Mouse (Mus musculus): ENCODE data around the gene Clec3b.
A peak's percentile ranks its signal among the peaks of the same experiment; 100 is the strongest.

Gene Clec3b

GRCm38 (mm10) chr9:123153121-123153520 lies 2.4 kb downstream of the Clec3b start:
- DNase-seq (ENCODE audit: low spot score): no peak

DNA sequence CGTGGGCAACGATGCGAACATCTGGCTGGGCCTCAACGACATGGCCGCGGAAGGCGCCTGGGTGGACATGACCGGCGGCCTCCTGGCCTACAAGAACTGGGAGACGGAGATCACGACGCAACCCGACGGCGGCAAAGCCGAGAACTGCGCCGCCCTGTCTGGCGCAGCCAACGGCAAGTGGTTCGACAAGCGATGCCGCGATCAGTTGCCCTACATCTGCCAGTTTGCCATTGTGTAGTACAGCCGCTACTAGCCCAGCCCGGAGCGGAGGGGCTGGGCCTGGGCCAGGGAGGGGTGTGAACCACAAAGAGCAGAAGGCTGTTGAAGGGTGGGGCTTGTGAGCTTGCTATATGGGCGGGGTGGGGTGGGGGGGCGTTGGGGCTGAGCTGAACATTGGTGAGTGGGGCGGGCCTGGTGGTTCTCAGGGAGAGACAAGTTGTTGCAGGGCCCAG lies 6.2 kb downstream of the Clec3b start:
- DNase-seq (ENCODE audit: low spot score): peak; percentile 61

DNA sequence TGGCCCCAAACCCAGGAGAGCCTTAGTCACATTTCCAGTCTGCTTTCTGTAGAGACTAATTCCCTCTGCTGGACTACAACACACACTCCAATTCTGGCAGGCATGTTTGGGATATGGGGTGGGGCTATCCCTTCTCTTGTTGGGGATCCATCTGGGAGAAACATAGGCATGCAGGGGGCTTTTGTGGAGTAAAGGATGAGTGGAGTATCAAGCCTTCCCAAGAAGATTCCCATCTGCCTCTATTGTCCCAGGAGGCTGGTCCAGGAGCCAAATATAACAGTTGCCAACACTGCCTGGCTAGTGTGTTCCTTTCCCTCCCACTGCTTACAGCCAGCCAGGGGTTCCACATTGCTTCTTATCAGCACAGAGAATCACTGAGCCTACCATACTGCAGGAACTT lies 7.0 kb downstream of the Clec3b start:
- DNase-seq (ENCODE audit: low spot score): no peak

GRCm38 (mm10) chr9:123158125-123158836 lies 7.5 kb downstream of the Clec3b start:
- no peak for DNase-seq (ENCODE audit: low spot score)

GRCm38 (mm10) chr9:123159330-123159729 lies 8.6 kb downstream of the Clec3b start:
- DNase-seq (ENCODE audit: low spot score): peak; percentile 69

DNA sequence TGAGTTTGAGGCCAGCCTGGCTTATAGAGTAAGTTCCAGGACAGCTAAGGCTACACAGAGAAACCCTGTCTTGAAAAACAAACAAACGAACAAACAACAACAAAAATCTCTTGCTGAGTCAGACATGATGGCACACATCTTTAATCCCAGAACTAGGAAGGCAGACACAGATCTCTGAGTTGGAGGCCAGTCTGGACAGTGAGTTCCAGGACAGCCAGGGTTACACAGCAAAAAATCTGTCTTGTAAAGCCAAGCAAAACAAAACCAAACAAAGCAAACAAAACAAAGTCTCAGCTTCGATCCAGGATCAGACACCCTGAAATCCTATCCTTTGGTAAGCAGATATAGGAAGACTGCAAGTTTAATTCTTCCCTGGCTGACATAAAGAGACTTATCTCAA lies 11.0 kb downstream of the Clec3b start:
- DNase-seq (ENCODE audit: low spot score): no peak

DNA sequence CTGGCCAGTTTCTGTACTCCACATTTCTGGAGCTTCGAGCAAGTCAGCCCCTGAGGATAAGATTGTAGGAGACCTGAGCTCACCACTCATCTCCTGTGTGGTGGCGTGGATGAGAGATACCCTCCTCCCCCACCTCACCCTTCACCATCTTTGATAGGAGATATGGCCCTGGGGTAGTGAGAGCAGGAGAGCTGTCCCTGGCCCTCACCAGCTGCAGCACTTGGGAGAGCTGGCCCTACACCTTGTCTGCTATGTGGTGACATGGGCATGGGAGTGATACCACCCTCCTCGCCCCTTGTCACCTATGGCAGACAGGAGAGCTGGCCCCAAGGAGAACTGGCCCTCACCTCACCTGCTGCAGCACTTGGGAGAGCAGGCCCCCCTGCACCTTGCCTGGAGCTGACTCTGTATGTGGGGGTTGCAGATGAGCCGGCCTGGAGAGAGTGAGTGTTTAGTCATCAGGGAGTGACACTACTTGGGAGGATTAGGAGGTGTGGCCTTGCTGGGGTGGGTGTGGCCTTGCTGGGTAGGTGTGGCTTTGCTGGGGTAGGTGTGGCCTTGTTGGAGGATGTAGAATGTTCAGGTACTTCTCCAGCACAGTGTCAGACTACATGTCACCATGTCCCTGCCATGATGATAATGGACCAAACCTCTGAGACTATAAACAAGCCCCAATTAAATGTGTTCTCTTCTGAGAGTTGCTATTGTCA lies 12.4 kb downstream of the Clec3b start:
- no peak for DNase-seq (ENCODE audit: low spot score)

GRCm38 (mm10) chr9:123165781-123166443 lies 15.2 kb downstream of the Clec3b start:
- DNase-seq (ENCODE audit: low spot score): no peak

- no peak for DNase-seq (ENCODE audit: low spot score)
These were observed 23.0 kb downstream of the Clec3b start for GRCm38 (mm10) chr9:123173760-123174159.

DNA sequence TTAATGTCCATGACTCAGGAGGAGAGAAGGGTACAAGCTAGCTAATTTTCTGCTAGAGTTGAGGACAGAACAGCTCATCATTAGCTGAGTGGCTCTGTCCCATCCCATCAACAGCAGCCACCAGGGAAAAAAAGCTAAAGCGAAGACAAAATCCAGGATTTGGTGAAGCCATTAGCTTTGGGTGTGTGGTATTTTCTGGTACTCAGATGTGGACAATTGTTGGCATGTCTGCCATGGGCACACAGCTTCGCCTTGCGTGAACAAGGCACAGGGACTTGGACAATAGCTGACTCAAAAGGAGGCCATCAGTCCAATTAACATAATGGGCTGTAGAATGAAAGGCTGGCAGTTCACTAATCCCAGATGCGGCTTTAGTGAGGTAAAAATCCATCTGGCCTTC lies 23.6 kb downstream of the Clec3b start:
- DNase-seq (ENCODE audit: low spot score): no peak

DNA sequence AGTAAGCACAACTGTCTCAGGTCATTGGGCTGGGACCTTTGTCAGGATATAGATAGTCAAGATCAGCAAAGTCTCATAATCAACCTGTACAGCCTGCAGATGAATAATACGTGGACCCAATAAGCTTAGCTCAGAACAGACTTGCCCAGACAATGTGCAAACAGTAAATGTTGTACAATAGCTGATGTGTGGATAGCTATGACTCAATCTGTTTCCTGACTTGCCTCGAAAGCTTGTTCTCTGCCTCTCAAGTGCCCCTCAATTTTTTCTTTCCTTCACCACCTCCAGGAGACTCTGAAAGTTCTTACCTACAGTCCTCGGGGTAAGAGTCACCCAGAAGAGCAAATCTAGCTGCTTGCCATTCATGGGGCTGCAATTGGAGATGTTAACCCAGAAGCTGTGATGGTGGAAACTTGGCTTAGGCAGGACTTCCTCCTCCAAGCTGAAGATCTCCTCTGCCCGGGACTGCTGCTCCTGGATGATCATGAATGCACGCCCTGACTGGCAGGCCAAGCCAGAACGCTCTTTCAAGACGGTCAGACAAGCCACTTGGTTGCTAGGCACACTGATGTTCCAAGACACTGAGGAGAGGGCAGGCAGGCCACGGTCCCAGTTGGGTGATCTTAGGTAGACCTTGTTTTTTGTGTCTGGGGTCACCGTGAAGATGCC lies 26.8 kb downstream of the Clec3b start:
- no peak for DNase-seq (ENCODE audit: low spot score)

- DNase-seq (ENCODE audit: low spot score): no peak
These were observed 29.3 kb downstream of the Clec3b start for GRCm38 (mm10) chr9:123180003-123180402.

GRCm38 (mm10) chr9:123183226-123183625 lies 32.5 kb downstream of the Clec3b start:
- DNase-seq (ENCODE audit: low spot score): no peak

GRCm38 (mm10) chr9:123185546-123185945 lies 34.8 kb downstream of the Clec3b start:
- no peak for DNase-seq (ENCODE audit: low spot score)

- no peak for DNase-seq (ENCODE audit: low spot score)
These were observed 35.4 kb downstream of the Clec3b start for GRCm38 (mm10) chr9:123186151-123186550.

- DNase-seq (ENCODE audit: low spot score): no peak
These were observed 36.8 kb downstream of the Clec3b start for GRCm38 (mm10) chr9:123187589-123187988.

DNA sequence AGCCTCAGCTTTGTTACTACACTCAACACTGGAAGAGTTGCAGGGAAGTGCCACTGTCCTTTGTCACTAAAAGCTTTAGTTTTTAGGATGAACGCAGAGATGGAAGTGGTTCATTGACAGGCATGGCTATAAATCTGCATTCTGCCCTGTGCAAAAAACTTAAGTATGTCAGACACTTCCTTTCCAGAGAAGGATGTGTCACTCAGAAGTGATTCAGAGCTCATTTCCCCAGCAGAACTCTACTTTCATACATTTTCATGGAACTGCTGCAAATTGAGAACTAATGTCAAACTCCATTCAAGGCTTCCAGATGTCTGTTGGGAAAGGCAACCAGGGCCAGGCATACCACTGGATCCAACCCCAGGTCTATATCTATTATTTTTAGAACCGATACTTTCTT lies 37.5 kb downstream of the Clec3b start:
- DNase-seq (ENCODE audit: low spot score): no peak

- no peak for DNase-seq (ENCODE audit: low spot score)
These were observed 49.4 kb downstream of the Clec3b start for GRCm38 (mm10) chr9:123200116-123200515.

DNA sequence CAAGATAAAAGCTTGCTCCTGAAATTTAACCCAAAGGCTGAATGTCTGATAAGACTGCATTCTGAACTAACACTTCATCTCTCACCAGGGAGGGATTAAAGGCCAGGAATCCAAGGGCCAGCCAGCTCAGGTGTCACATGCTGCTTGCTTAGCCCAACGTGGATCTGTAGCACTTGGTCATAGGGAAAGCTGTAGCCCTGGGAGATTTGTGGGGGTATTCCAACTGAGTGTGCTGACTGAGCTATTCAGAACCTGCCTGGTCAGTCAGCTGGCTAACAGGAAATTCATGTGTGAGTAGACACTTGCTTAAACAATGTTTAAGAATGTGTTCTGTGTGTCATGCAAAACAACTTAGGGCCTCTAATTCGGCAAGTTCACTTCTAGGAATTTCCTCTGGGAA lies 55.8 kb downstream of the Clec3b start:
- no peak for DNase-seq (ENCODE audit: low spot score)

- no peak for DNase-seq (ENCODE audit: low spot score)
These were observed 56.2 kb downstream of the Clec3b start for GRCm38 (mm10) chr9:123206948-123207347.

Measured in ovary, postnatal 14 days (tissue).